9 mouse cellular contexts compared by ENCODE assay signal in genomic region chr11:22782705-22783124, GRCm38 (mm10).
DNase-seq lines count a peak whose midpoint lies in the region; ATAC-seq lines count a peak whose summit lies in the region.
"Had no signal": no experiment of that assay in that cellular context is flagged by ENCODE, and none has a peak within 500 bp of the region (broad histone marks: within the 10 kb centered on the region; RNA-seq: fewer than 3 reads in every experiment).

No protein-coding gene starts in this region.

- peak; percentile 7 for DNase-seq in retina, postnatal 1 day
- DNase-seq in retina, embryonic 14.5 days (ENCODE audit: low spot score), result no peak
- DNase-seq in thymus, postnatal 4 days, result peak; percentile 78
- no peak for DNase-seq in cerebellum, adult 11 months
- no peak for DNase-seq in cerebellum, adult 8-10 months
- no peak for DNase-seq in right cerebral cortex, adult 18-20 months
- DNase-seq: adrenal gland, postnatal 14 days had no signal

- peak; percentile 79 to 82 for ATAC-seq in hematopoietic stem cell, adult 5-6 weeks (replicated peaks in 1 of 2; ENCODE audit: insufficient read depth in 1 of 2, low FRiP score in 2 of 2, low TSS enrichment in 1 of 2, low read depth in 1 of 2, poor library complexity in 2 of 2, severe bottlenecking in 2 of 2)
- ATAC-seq in monocyte, adult 5-6 weeks (replicated peaks; ENCODE audit: insufficient number of reproducible peaks, low FRiP score, low TSS enrichment, poor library complexity, severe bottlenecking), result peak; percentile 70

Comparison
In these comparisons a context has a peak if more than half of its experiments do, and no peak if none do; other contexts are left out.
1. DNase-seq: peak in retina, postnatal 1 day (single experiment) and thymus, postnatal 4 days (single experiment); none in retina, embryonic 14.5 days (single experiment), cerebellum, adult 11 months (single experiment), cerebellum, adult 8-10 months (single experiment) and right cerebral cortex, adult 18-20 months (single experiment).